Mouse (Mus musculus) thymus, postnatal 25 days (tissue): ENCODE results near the gene Pappa.

ENCODE experiments used
- DNase-seq: peaks from one replicate; pipeline ENCODE4 v3.0.0; 2022

The Pappa gene

GRCm38 (mm10) chr4:65174505-65174904 lies 50.5 kb downstream of the Pappa start:
- DNase-seq: no peak

GRCm38 (mm10) chr4:65178146-65178545 lies 54.2 kb downstream of the Pappa start:
- DNase-seq: no peak

- DNase-seq: no peak
Measured at GRCm38 (mm10) chr4:65187236-65187635, 63.3 kb downstream of the Pappa start.

- DNase-seq: no peak
Measured at GRCm38 (mm10) chr4:65187716-65188115, 63.7 kb downstream of the Pappa start.

- no peak for DNase-seq
Measured at GRCm38 (mm10) chr4:65188921-65189485, 65.0 kb downstream of the Pappa start.

GRCm38 (mm10) chr4:65192810-65193209 lies 68.8 kb downstream of the Pappa start:
- no peak for DNase-seq

GRCm38 (mm10) chr4:65195971-65196370 lies 72.0 kb downstream of the Pappa start:
- no peak for DNase-seq

- no peak for DNase-seq
Measured at GRCm38 (mm10) chr4:65203666-65204065, 79.7 kb downstream of the Pappa start.

- no peak for DNase-seq
Measured at GRCm38 (mm10) chr4:65205446-65205845, 81.5 kb downstream of the Pappa start.

- DNase-seq: no peak
Measured at GRCm38 (mm10) chr4:65209369-65210015, 85.5 kb downstream of the Pappa start.

GRCm38 (mm10) chr4:65216682-65217081 lies 92.7 kb downstream of the Pappa start:
- no peak for DNase-seq

GRCm38 (mm10) chr4:65217651-65218364 lies 93.8 kb downstream of the Pappa start:
- no peak for DNase-seq

GRCm38 (mm10) chr4:65223901-65224300 lies 99.9 kb downstream of the Pappa start:
- DNase-seq: no peak

GRCm38 (mm10) chr4:65238540-65238998 lies 114.6 kb downstream of the Pappa start:
- DNase-seq: no peak

- no peak for DNase-seq
Measured at GRCm38 (mm10) chr4:65242434-65242931, 118.5 kb downstream of the Pappa start.

GRCm38 (mm10) chr4:65243245-65243644 lies 119.3 kb downstream of the Pappa start:
- no peak for DNase-seq

GRCm38 (mm10) chr4:65245015-65245414 lies 121.0 kb downstream of the Pappa start:
- no peak for DNase-seq

GRCm38 (mm10) chr4:65245440-65245839 lies 121.5 kb downstream of the Pappa start:
- no peak for DNase-seq

- DNase-seq: no peak
Measured at GRCm38 (mm10) chr4:65252193-65252592, 128.2 kb downstream of the Pappa start.

GRCm38 (mm10) chr4:65254073-65254472 lies 130.1 kb downstream of the Pappa start:
- DNase-seq: no peak

- no peak for DNase-seq
Measured at GRCm38 (mm10) chr4:65267066-65267465, 143.1 kb downstream of the Pappa start.

GRCm38 (mm10) chr4:65269996-65270395 lies 146.0 kb downstream of the Pappa start:
- DNase-seq: no peak

GRCm38 (mm10) chr4:65272295-65272694 lies 148.3 kb downstream of the Pappa start:
- no peak for DNase-seq

GRCm38 (mm10) chr4:65273299-65273851 lies 149.4 kb downstream of the Pappa start:
- DNase-seq: no peak
